Mouse (Mus musculus) lung, postnatal 0 days (tissue): ENCODE measurements at regions not wholly inside any gene's neighbourhood (a gene's known extent, or its start where the extent isn't known, plus 50 kb on each side); places are given as distances from the start of the nearest gene placed in this dataset.

Experiments used
- CTCF ChIP-seq: IDR thresholded peaks from 2 replicates; pipeline ENCODE4 v1.5.1; 2016; ENCODE audit warnings: antibody characterized with exemption, mild to moderate bottlenecking
- EP300 ChIP-seq: IDR thresholded peaks from 2 replicates; pipeline ENCODE4 v1.6.1; 2016; ENCODE audit warnings: antibody characterized with exemption, mild to moderate bottlenecking, control low read depth

GRCm38 (mm10) chr1:126917872-126918271 is 87.3 kb upstream of the Nckap5 start:
- TF ChIP-seq EP300 (no peak), CTCF (no peak)
